Mouse (Mus musculus): ENCODE data around the gene Ngef.

The Ngef gene

GRCm38 (mm10) chr1:87573800-87574215 lies at the start of gene Ngef:
Gene Ngef (minus strand): TSS chr1:87573870.
- no peak for DNase-seq (ENCODE audit: low spot score in 2 of 2)

GRCm38 (mm10) chr1:87621858-87622279 lies 48.2 kb upstream of the Ngef start:
- DNase-seq (ENCODE audit: low spot score in 2 of 2), result peak; percentile 68 to 69

GRCm38 (mm10) chr1:87621146-87621857 lies 47.6 kb upstream of the Ngef start:
- DNase-seq (ENCODE audit: low spot score in 2 of 2), result no peak

- DNase-seq (ENCODE audit: low spot score in 2 of 2), result no peak
Observed at GRCm38 (mm10) chr1:87620693-87621092, 47.0 kb upstream of the Ngef start.

GRCm38 (mm10) chr1:87620211-87620668 lies 46.6 kb upstream of the Ngef start, which contains the start of gene Inpp5d:
Gene Inpp5d (plus strand): TSS chr1:87620312.
- no peak for DNase-seq (ENCODE audit: low spot score in 2 of 2)

- peak; percentile 50 to 67 for DNase-seq (ENCODE audit: low spot score in 2 of 2)
Observed at GRCm38 (mm10) chr1:87614576-87615295, 41.1 kb upstream of the Ngef start.

GRCm38 (mm10) chr1:87608416-87609046 lies 34.9 kb upstream of the Ngef start:
- peak in 1 of 2 experiments; percentile 55 for DNase-seq (ENCODE audit: low spot score in 2 of 2)

GRCm38 (mm10) chr1:87607385-87608091 lies 33.9 kb upstream of the Ngef start:
- peak; percentile 87 to 88 for DNase-seq (ENCODE audit: low spot score in 2 of 2)

GRCm38 (mm10) chr1:87605296-87605695 lies 31.6 kb upstream of the Ngef start:
- no peak for DNase-seq (ENCODE audit: low spot score in 2 of 2)

- no peak for DNase-seq (ENCODE audit: low spot score in 2 of 2)
Observed at GRCm38 (mm10) chr1:87603389-87603788, 29.7 kb upstream of the Ngef start.

- DNase-seq (ENCODE audit: low spot score in 2 of 2), result no peak
Observed at GRCm38 (mm10) chr1:87601801-87602200, 28.1 kb upstream of the Ngef start.

- DNase-seq (ENCODE audit: low spot score in 2 of 2), result no peak
Observed at GRCm38 (mm10) chr1:87600533-87600932, 26.9 kb upstream of the Ngef start.

- no peak for DNase-seq (ENCODE audit: low spot score in 2 of 2)
Observed at GRCm38 (mm10) chr1:87594671-87595070, 21.0 kb upstream of the Ngef start.

- peak; percentile 41 to 55 for DNase-seq (ENCODE audit: low spot score in 2 of 2)
Observed at GRCm38 (mm10) chr1:87594261-87594660, 20.6 kb upstream of the Ngef start.

GRCm38 (mm10) chr1:87589980-87590379 lies 16.3 kb upstream of the Ngef start:
- DNase-seq (ENCODE audit: low spot score in 2 of 2), result no peak

GRCm38 (mm10) chr1:87589162-87589561 lies 15.5 kb upstream of the Ngef start:
- no peak for DNase-seq (ENCODE audit: low spot score in 2 of 2)

GRCm38 (mm10) chr1:87580824-87581223 lies 7.2 kb upstream of the Ngef start:
- no peak for DNase-seq (ENCODE audit: low spot score in 2 of 2)

GRCm38 (mm10) chr1:87578965-87579364 lies 5.3 kb upstream of the Ngef start:
- no peak for DNase-seq (ENCODE audit: low spot score in 2 of 2)

GRCm38 (mm10) chr1:87574785-87575184 lies 1.1 kb upstream of the Ngef start:
- peak; percentile 71 to 73 for DNase-seq (ENCODE audit: low spot score in 2 of 2)

- DNase-seq (ENCODE audit: low spot score in 2 of 2), result no peak
Observed at GRCm38 (mm10) chr1:87574353-87574752, 683 bp upstream of the Ngef start.

GRCm38 (mm10) chr1:87573261-87573660 lies 409 bp downstream of the Ngef start:
- DNase-seq (ENCODE audit: low spot score in 2 of 2), result no peak

GRCm38 (mm10) chr1:87568398-87568797 lies 5.3 kb downstream of the Ngef start:
- no peak for DNase-seq (ENCODE audit: low spot score in 2 of 2)
